Mouse (Mus musculus) embryonic facial prominence, embryonic 13.5 days (tissue): Measurements from ENCODE around the gene Dcun1d4. TPM values are rescaled to one million over a fixed set of nuclear protein-coding genes. Genes with fewer than 3 reads are reported as not detected.
A peak's percentile ranks its signal among the peaks of the same experiment; 100 is the strongest.

ENCODE experiments used
- ATAC-seq: fragments of 200-750 bp; cut with Nextera tagmentation; 2 replicates; pipeline ENCODE4 v1.8.0; 2017; ENCODE audit warnings: low read depth; ENCODE audit not compliant: insufficient number of reproducible peaks, insufficient read depth, low FRiP score, low TSS enrichment
- H3K27ac ChIP-seq: fragments of 300-500 bp; sonication (generic); 2 replicates; pipeline ENCODE4 v1.5.1; 2015; ENCODE audit warnings: moderate library complexity, mild to moderate bottlenecking, inconsistent platforms
- H3K27me3 ChIP-seq: fragments of 300-500 bp; sonication (generic); 2 replicates; pipeline ENCODE4 v1.6.1; 2015; ENCODE audit warnings: mild to moderate bottlenecking, inconsistent platforms
- H3K36me3 ChIP-seq: fragments of 300-500 bp; sonication (generic); 2 replicates; pipeline ENCODE4 v1.6.1; 2015; ENCODE audit warnings: mild to moderate bottlenecking, inconsistent platforms
- H3K4me1 ChIP-seq: fragments of 300-500 bp; sonication (generic); 2 replicates; pipeline ENCODE4 v1.6.1; 2015; ENCODE audit warnings: inconsistent platforms
- H3K4me2 ChIP-seq: fragments of 300-500 bp; sonication (generic); 2 replicates; pipeline ENCODE4 v1.6.1; 2015; ENCODE audit warnings: moderate library complexity, mild to moderate bottlenecking, inconsistent platforms
- H3K4me3 ChIP-seq: fragments of 300-500 bp; sonication (generic); 2 replicates; pipeline ENCODE4 v1.5.1; 2015; ENCODE audit warnings: mild to moderate bottlenecking, inconsistent platforms
- H3K9ac ChIP-seq: fragments of 300-500 bp; sonication (generic); 2 replicates; pipeline ENCODE4 v1.6.1; 2015; ENCODE audit warnings: mild to moderate bottlenecking, inconsistent platforms
- H3K9me3 ChIP-seq: fragments of 300-500 bp; sonication (generic); 2 replicates; pipeline ENCODE4 v1.6.1; 2016; ENCODE audit warnings: inconsistent platforms
- WGBS: fragments of 180-500 bp; shearing (Covaris S2); methylation state at CpG from one replicate; pipeline ENCODE4 v1.1.7; 2015; ENCODE audit warnings: mixed read lengths; 5-methylcytosine and 5-hydroxymethylcytosine counted together
- polyA plus RNA-seq: library from polyadenylated mRNA; unstranded; fragments of >200 nt; fragmentation: Nextera tagmentation; extraction: Ambion mirVana; gene quantifications from 2 replicates; pipeline ENCODE4 v1.2.1, GENCODE M21; 2015

Dcun1d4 gene
- polyA plus RNA-seq, 1 experiment from 2014 or later: 28.6 TPM

- H3K4me1 ChIP-seq: peaks cover 37% of the 10 kb centered on the region
- no peak for ATAC-seq
- no peak overlapping the region for H3K4me2 ChIP-seq
- H3K9ac ChIP-seq: no peak overlapping the region
- peaks cover 4% of the 10 kb centered on the region; the same call in 1 of the 2 replicates for H3K36me3 ChIP-seq
- 44% methylated on average over 12 of the region's 12 CpGs for WGBS
- no peaks in the 10 kb centered on the region for H3K27me3 ChIP-seq
- H3K9me3 ChIP-seq: no peaks in the 10 kb centered on the region
- H3K27ac ChIP-seq: 0 out of 2 replicates have a peak overlapping the region, but pooled peaks have one; percentile 7
- H3K4me3 ChIP-seq: no peak overlapping the region
Observed at GRCm38 (mm10) chr5:73503015-73503757, 22.4 kb downstream of the Dcun1d4 start.

- no peak overlapping the region for H3K9ac ChIP-seq
- peaks cover 27% of the 10 kb centered on the region; the same call in 1 of the 2 replicates for H3K4me1 ChIP-seq
- WGBS: 90% methylated on average over 14 of the region's 14 CpGs
- no peaks in the 10 kb centered on the region for H3K27me3 ChIP-seq
- no peak overlapping the region for H3K27ac ChIP-seq
- no peak overlapping the region for H3K4me2 ChIP-seq
- ATAC-seq: no peak
- no peak overlapping the region for H3K4me3 ChIP-seq
- H3K36me3 ChIP-seq: peaks cover 34% of the 10 kb centered on the region
- H3K9me3 ChIP-seq: no peaks in the 10 kb centered on the region
Observed at GRCm38 (mm10) chr5:73511074-73511473, 30.3 kb downstream of the Dcun1d4 start.

GRCm38 (mm10) chr5:73512241-73512640 lies 31.4 kb downstream of the Dcun1d4 start:
- H3K27ac ChIP-seq: no peak overlapping the region
- H3K4me2 ChIP-seq: no peak overlapping the region
- H3K9ac ChIP-seq: no peak overlapping the region
- H3K9me3 ChIP-seq: no peaks in the 10 kb centered on the region
- H3K4me3 ChIP-seq: no peak overlapping the region
- H3K27me3 ChIP-seq: no peaks in the 10 kb centered on the region
- WGBS: 88% methylated on average over 1 of the region's 1 CpGs
- H3K36me3 ChIP-seq: peaks cover 41% of the 10 kb centered on the region
- peaks cover 24% of the 10 kb centered on the region; the same call in 1 of the 2 replicates for H3K4me1 ChIP-seq
- no peak for ATAC-seq

- 83% methylated on average over 9 of the region's 9 CpGs for WGBS
- peaks cover 45% of the 10 kb centered on the region for H3K36me3 ChIP-seq
- H3K4me3 ChIP-seq: no peak overlapping the region
Observed at GRCm38 (mm10) chr5:73512661-73513060, 31.9 kb downstream of the Dcun1d4 start.

GRCm38 (mm10) chr5:73514202-73514601 lies 33.4 kb downstream of the Dcun1d4 start:
- Histone ChIP-seq H3K36me3 (peaks cover 53% of the 10 kb centered on the region), H3K4me2 (no peak overlapping the region), H3K27ac (no peak overlapping the region), H3K4me3 (no peak overlapping the region), H3K27me3 (no peaks in the 10 kb centered on the region), H3K9me3 (no peaks in the 10 kb centered on the region), H3K4me1 (0 out of 2 replicates have a peak, but pooled peaks cover 7% of the 10 kb centered on the region), H3K9ac (no peak overlapping the region)
- ATAC-seq: no peak
- WGBS: 94% methylated on average over 2 of the region's 2 CpGs

More at GRCm38 (mm10) chr5:73512661-73513060, 31.9 kb downstream of the Dcun1d4 start:
- ATAC-seq: no peak
- H3K4me2 ChIP-seq: no peak overlapping the region
- no peaks in the 10 kb centered on the region for H3K9me3 ChIP-seq
- H3K27me3 ChIP-seq: no peaks in the 10 kb centered on the region
- H3K27ac ChIP-seq: no peak overlapping the region
- peaks cover 20% of the 10 kb centered on the region; the same call in 1 of the 2 replicates for H3K4me1 ChIP-seq
- H3K9ac ChIP-seq: no peak overlapping the region

- Histone ChIP-seq H3K36me3 (peaks cover 60% of the 10 kb centered on the region), H3K9me3 (no peaks in the 10 kb centered on the region), H3K4me1 (no peaks in the 10 kb centered on the region), H3K4me3 (no peak overlapping the region), H3K9ac (no peak overlapping the region), H3K27ac (no peak overlapping the region), H3K4me2 (no peak overlapping the region), H3K27me3 (no peaks in the 10 kb centered on the region)
- ATAC-seq: no peak
- 90% methylated on average over 5 of the region's 5 CpGs for WGBS
Observed at GRCm38 (mm10) chr5:73517299-73517698, 36.5 kb downstream of the Dcun1d4 start.

GRCm38 (mm10) chr5:73518424-73519211 lies 37.8 kb downstream of the Dcun1d4 start:
- 96% methylated on average over 8 of the region's 8 CpGs for WGBS

GRCm38 (mm10) chr5:73520787-73521186 lies 40.0 kb downstream of the Dcun1d4 start:
- H3K4me2 ChIP-seq: no peak overlapping the region
- WGBS: 74% methylated on average over 4 of the region's 4 CpGs
- no peak overlapping the region for H3K9ac ChIP-seq
- no peak overlapping the region for H3K4me3 ChIP-seq
- H3K9me3 ChIP-seq: no peaks in the 10 kb centered on the region
- H3K36me3 ChIP-seq: peaks cover 60% of the 10 kb centered on the region
- ATAC-seq: no peak
- H3K4me1 ChIP-seq: no peaks in the 10 kb centered on the region
- no peak overlapping the region for H3K27ac ChIP-seq
- H3K27me3 ChIP-seq: no peaks in the 10 kb centered on the region

More at GRCm38 (mm10) chr5:73518424-73519211, 37.8 kb downstream of the Dcun1d4 start:
- H3K36me3 ChIP-seq: peaks cover 59% of the 10 kb centered on the region
- no peak overlapping the region for H3K27ac ChIP-seq
- no peak overlapping the region for H3K4me3 ChIP-seq
- H3K9me3 ChIP-seq: no peaks in the 10 kb centered on the region
- H3K9ac ChIP-seq: no peak overlapping the region
- no peaks in the 10 kb centered on the region for H3K4me1 ChIP-seq
- H3K27me3 ChIP-seq: no peaks in the 10 kb centered on the region
- no peak for ATAC-seq
- H3K4me2 ChIP-seq: no peak overlapping the region

- Histone ChIP-seq H3K27me3 (no peaks in the 10 kb centered on the region), H3K4me3 (no peak overlapping the region), H3K9ac (no peak overlapping the region), H3K36me3 (peaks cover 56% of the 10 kb centered on the region), H3K4me2 (no peak overlapping the region), H3K9me3 (no peaks in the 10 kb centered on the region), H3K27ac (no peak overlapping the region), H3K4me1 (no peaks in the 10 kb centered on the region)
- ATAC-seq: no peak
- 86% methylated on average over 10 of the region's 10 CpGs for whole genome bisulfite sequencing
Observed at GRCm38 (mm10) chr5:73523227-73523626, 42.4 kb downstream of the Dcun1d4 start.

- H3K4me3 ChIP-seq: no peak overlapping the region
- no peak for ATAC-seq
- no peak overlapping the region for H3K27ac ChIP-seq
- no peak overlapping the region for H3K9ac ChIP-seq
- peaks cover 63% of the 10 kb centered on the region for H3K36me3 ChIP-seq
- H3K9me3 ChIP-seq: no peaks in the 10 kb centered on the region
- no peak overlapping the region for H3K4me2 ChIP-seq
- H3K4me1 ChIP-seq: no peaks in the 10 kb centered on the region
- H3K27me3 ChIP-seq: no peaks in the 10 kb centered on the region
- WGBS: 82% methylated on average over 4 of the region's 4 CpGs
Observed at GRCm38 (mm10) chr5:73524300-73525000, 43.6 kb downstream of the Dcun1d4 start.

GRCm38 (mm10) chr5:73532222-73532621 lies 51.4 kb downstream of the Dcun1d4 start:
- no peaks in the 10 kb centered on the region for H3K27me3 ChIP-seq
- peaks cover 69% of the 10 kb centered on the region for H3K36me3 ChIP-seq
- H3K4me1 ChIP-seq: no peaks in the 10 kb centered on the region
- no peak overlapping the region for H3K4me2 ChIP-seq
- H3K9ac ChIP-seq: no peak overlapping the region
- H3K9me3 ChIP-seq: no peaks in the 10 kb centered on the region
- 68% methylated on average over 1 of the region's 1 CpGs for WGBS
- no peak for ATAC-seq
- no peak overlapping the region for H3K4me3 ChIP-seq
- H3K27ac ChIP-seq: no peak overlapping the region
